Mouse (Mus musculus) stomach, postnatal 0 days (tissue): ENCODE measurements around the gene Map3k9.

Experiments used
- CTCF ChIP-seq: IDR thresholded peaks from 2 replicates; pipeline ENCODE4 v1.5.1; 2016; ENCODE audit warnings: antibody characterized with exemption, low read depth, mild to moderate bottlenecking, moderate library complexity
- EP300 ChIP-seq: optimal IDR thresholded peaks from 2 replicates; pipeline ENCODE3; 2016; ENCODE audit warnings: antibody characterized with exemption

GRCm38 (mm10) chr12:81679807-81680529 is 101.0 kb downstream of the Map3k9 start:
- no peak for TF ChIP-seq CTCF
- TF ChIP-seq EP300, result no peak
